Mouse (Mus musculus) CH12.LX (cell line): Measurements from ENCODE around the gene Cdk5rap2.

ENCODE experiments used
- CTCF ChIP-seq, 2 experiments: IDR thresholded peaks in 1 of 2; conservative IDR thresholded peaks in 1 of 2; 2 replicates each; pipeline ENCODE4 v1.5.1; 2011 to 2012; ENCODE audit warnings: low read depth in 2 of 2, low read length in 2 of 2, improper control_type of control experiment in 1 of 2, inconsistent platforms in 1 of 2, mild to moderate bottlenecking in 1 of 2, moderate library complexity in 1 of 2
- E2F4 ChIP-seq: IDR thresholded peaks from 2 replicates; pipeline ENCODE4 v1.6.1; 2011; ENCODE audit warnings: low read depth, low read length, improper control_type of control experiment; ENCODE audit not compliant: insufficient replicate concordance
- EP300 ChIP-seq: IDR thresholded peaks from 2 replicates; pipeline ENCODE4 v1.6.1; 2011; ENCODE audit warnings: low read length, improper control_type of control experiment
- HCFC1 ChIP-seq: IDR thresholded peaks from 2 replicates; pipeline ENCODE4 v1.6.1; 2012; ENCODE audit warnings: low read depth, mild to moderate bottlenecking, inconsistent platforms, low read length, improper control_type of control experiment
- JUND ChIP-seq: conservative IDR thresholded peaks from 2 replicates; pipeline ENCODE4 v1.6.1; 2011; ENCODE audit warnings: low read depth, low read length, improper control_type of control experiment
- KAT2A ChIP-seq: IDR thresholded peaks from 2 replicates; pipeline ENCODE4 v1.6.1; 2012; ENCODE audit warnings: low read length, improper control_type of control experiment, inconsistent platforms; ENCODE audit not compliant: insufficient replicate concordance
- MAFK ChIP-seq: IDR thresholded peaks from 2 replicates; pipeline ENCODE4 v1.6.1; 2011; ENCODE audit warnings: low read length, improper control_type of control experiment; ENCODE audit not compliant: insufficient replicate concordance
- POLR2A ChIP-seq: IDR thresholded peaks from 2 replicates; pipeline ENCODE4 v1.6.1; 2011; ENCODE audit warnings: low read depth, mild to moderate bottlenecking, improper control_type of control experiment, low read length
- SMC3 ChIP-seq: IDR thresholded peaks from 2 replicates; pipeline ENCODE4 v1.6.1; 2011; ENCODE audit warnings: low read depth, low read length, improper control_type of control experiment
- TCF12 ChIP-seq: IDR thresholded peaks from 2 replicates; pipeline ENCODE4 v1.6.1; 2014; ENCODE audit warnings: low read depth, mild to moderate bottlenecking, inconsistent platforms, low read length, improper control_type of control experiment
- ZKSCAN1 ChIP-seq: IDR thresholded peaks from 2 replicates; pipeline ENCODE4 v1.6.1; 2012; ENCODE audit warnings: low read depth, inconsistent platforms, low read length, improper control_type of control experiment, borderline replicate concordance
- ZMIZ1 ChIP-seq: IDR thresholded peaks from 2 replicates; pipeline ENCODE4 v1.6.1; 2012; ENCODE audit warnings: low read depth, mild to moderate bottlenecking, inconsistent platforms, low read length, improper control_type of control experiment
- ZNF384 ChIP-seq: IDR thresholded peaks from 2 replicates; pipeline ENCODE4 v1.6.1; 2012; ENCODE audit warnings: low read depth, low read length, improper control_type of control experiment, inconsistent platforms

- TF ChIP-seq ZKSCAN1 (no peak), EP300 (no peak), KAT2A (no peak), POLR2A (no peak), CTCF (conservative IDR thresholded peaks at IDR 0.05 in 1 of 2, IDR thresholded peaks at IDR 0.05 in 1 of 2; ENCODE audit: low read depth in 2 of 2, low read length in 2 of 2) (no peak), TCF12 (no peak), SMC3 (no peak), ZMIZ1 (no peak), MAFK (no peak), JUND (no peak), HCFC1 (no peak), ZNF384 (no peak), E2F4 (no peak)
Measured at GRCm38 (mm10) chr4:70334995-70335394, 75.2 kb downstream of the Cdk5rap2 start.
